Mouse (Mus musculus): ENCODE results near the gene Gm9936.
A peak's percentile ranks its signal among the peaks of the same experiment; 100 is the strongest.

The Gm9936 gene

GRCm38 (mm10) chr5:114836886-114837285, 21.6 kb downstream of the Gm9936 start:
- no peak for DNase-seq (ENCODE audit: low spot score)

- DNase-seq (ENCODE audit: low spot score) = no peak
Measured at GRCm38 (mm10) chr5:114829740-114830139, 28.7 kb downstream of the Gm9936 start.

- no peak for DNase-seq (ENCODE audit: low spot score)
Measured at GRCm38 (mm10) chr5:114827427-114827826, 31.1 kb downstream of the Gm9936 start.

- peak; percentile 76 for DNase-seq (ENCODE audit: low spot score)
Measured at GRCm38 (mm10) chr5:114825978-114826691, 32.3 kb downstream of the Gm9936 start.

- DNase-seq (ENCODE audit: low spot score) = peak; percentile 62
Measured at GRCm38 (mm10) chr5:114824197-114824596, 34.3 kb downstream of the Gm9936 start.

- peak; percentile 62 for DNase-seq (ENCODE audit: low spot score)
Measured at GRCm38 (mm10) chr5:114822796-114823688, 35.4 kb downstream of the Gm9936 start, which contains the start of gene 1500011B03Rik. TSS of gene 1500011B03Rik (minus strand) at chr5:114823468.

GRCm38 (mm10) chr5:114818124-114818523, 40.4 kb downstream of the Gm9936 start:
- DNase-seq (ENCODE audit: low spot score) = no peak

GRCm38 (mm10) chr5:114816599-114816998, 41.9 kb downstream of the Gm9936 start:
- no peak for DNase-seq (ENCODE audit: low spot score)

GRCm38 (mm10) chr5:114813525-114814181, 44.8 kb downstream of the Gm9936 start:
- peak; percentile 70 for DNase-seq (ENCODE audit: low spot score)

GRCm38 (mm10) chr5:114809826-114810225, 48.7 kb downstream of the Gm9936 start:
- no peak for DNase-seq (ENCODE audit: low spot score)

GRCm38 (mm10) chr5:114809181-114809756, 49.2 kb downstream of the Gm9936 start:
- DNase-seq (ENCODE audit: low spot score) = no peak

- DNase-seq (ENCODE audit: low spot score) = no peak
Measured at GRCm38 (mm10) chr5:114808385-114808784, 50.1 kb downstream of the Gm9936 start.

GRCm38 (mm10) chr5:114807893-114808292, 50.6 kb downstream of the Gm9936 start:
- DNase-seq (ENCODE audit: low spot score) = no peak

GRCm38 (mm10) chr5:114807468-114807867, 51.0 kb downstream of the Gm9936 start:
- DNase-seq (ENCODE audit: low spot score) = no peak

- no peak for DNase-seq (ENCODE audit: low spot score)
Measured at GRCm38 (mm10) chr5:114807063-114807462, 51.4 kb downstream of the Gm9936 start.

- no peak for DNase-seq (ENCODE audit: low spot score)
Measured at GRCm38 (mm10) chr5:114806636-114807035, 51.8 kb downstream of the Gm9936 start.

Data from spleen, adult 12 weeks (tissue).